Mouse (Mus musculus): Measurements from ENCODE around the gene Zfp592. TPM values are rescaled to one million over a fixed set of nuclear protein-coding genes. Genes with fewer than 3 reads are reported as not detected.
"Not testable (repeated sequence)": the region's sequence is repeated elsewhere in the genome, so short reads cannot be mapped to it uniquely, and the experiment has no call there.

Zfp592 gene
- polyA plus RNA-seq, 1 experiment from 2014 or later: 14.7 TPM

- WGBS: 67% methylated on average over 3 of the region's 3 CpGs
- ATAC-seq (replicated peaks; ENCODE audit: low FRiP score, low TSS enrichment, low read depth) (no peak), DNase-seq (ENCODE audit: low spot score) (no peak)
- no peaks in the 10 kb centered on the region for H3K27me3 ChIP-seq (replicated peaks; ENCODE audit: control insufficient read depth, insufficient read depth, low read length)
- H3K4me1 ChIP-seq (replicated peaks; ENCODE audit: control insufficient read depth, insufficient read depth, low read length): no peaks in the 10 kb centered on the region
- no peak overlapping the region for H3K4me3 ChIP-seq (ENCODE audit: low read depth, low read length)
- H3K27ac ChIP-seq (ENCODE audit: low read depth): no peak overlapping the region
- H3K9me3 ChIP-seq (ENCODE audit: control insufficient read depth, low read length): no peaks in the 10 kb centered on the region
- no peak overlapping the region for H3K4me2 ChIP-seq (ENCODE audit: low read length)
- H3K9ac ChIP-seq (ENCODE audit: low read length): no peak overlapping the region
- no peaks in the 10 kb centered on the region for H3K36me3 ChIP-seq (ENCODE audit: control insufficient read depth, insufficient read depth, low read length)
Measured at GRCm38 (mm10) chr7:80970913-80971312, 22.6 kb upstream of the Zfp592 start.

- no peaks in the 10 kb centered on the region for H3K4me1 ChIP-seq (replicated peaks; ENCODE audit: control insufficient read depth, insufficient read depth, low read length)
- no peaks in the 10 kb centered on the region for H3K36me3 ChIP-seq (ENCODE audit: control insufficient read depth, insufficient read depth, low read length)
- no peak for DNase-seq (ENCODE audit: low spot score)
- no peak overlapping the region for H3K27ac ChIP-seq (ENCODE audit: low read depth)
- ATAC-seq (replicated peaks; ENCODE audit: low FRiP score, low TSS enrichment, low read depth): no peak
- no peak overlapping the region for H3K4me3 ChIP-seq (ENCODE audit: low read depth, low read length)
- H3K4me2 ChIP-seq (ENCODE audit: low read length): no peak overlapping the region
- no peaks in the 10 kb centered on the region for H3K9me3 ChIP-seq (ENCODE audit: control insufficient read depth, low read length)
- H3K27me3 ChIP-seq (replicated peaks; ENCODE audit: control insufficient read depth, insufficient read depth, low read length): no peaks in the 10 kb centered on the region
- WGBS: 90% methylated on average over 2 of the region's 2 CpGs
- H3K9ac ChIP-seq (ENCODE audit: low read length): no peak overlapping the region
Measured at GRCm38 (mm10) chr7:80971419-80971818, 22.1 kb upstream of the Zfp592 start.

GRCm38 (mm10) chr7:80972082-80972481 lies 21.4 kb upstream of the Zfp592 start:
- 89% methylated on average over 5 of the region's 5 CpGs for WGBS
- H3K9me3 ChIP-seq (ENCODE audit: control insufficient read depth, low read length): no peaks in the 10 kb centered on the region
- ATAC-seq (replicated peaks; ENCODE audit: low FRiP score, low TSS enrichment, low read depth): no peak
- no peaks in the 10 kb centered on the region for H3K36me3 ChIP-seq (ENCODE audit: control insufficient read depth, insufficient read depth, low read length)
- no peak for DNase-seq (ENCODE audit: low spot score)
- H3K4me1 ChIP-seq (replicated peaks; ENCODE audit: control insufficient read depth, insufficient read depth, low read length): no peaks in the 10 kb centered on the region
- no peak overlapping the region for H3K27ac ChIP-seq (ENCODE audit: low read depth)
- H3K9ac ChIP-seq (ENCODE audit: low read length): no peak overlapping the region
- H3K4me3 ChIP-seq (ENCODE audit: low read depth, low read length): no peak overlapping the region
- no peaks in the 10 kb centered on the region for H3K27me3 ChIP-seq (replicated peaks; ENCODE audit: control insufficient read depth, insufficient read depth, low read length)
- no peak overlapping the region for H3K4me2 ChIP-seq (ENCODE audit: low read length)

- ATAC-seq (replicated peaks; ENCODE audit: low FRiP score, low TSS enrichment, low read depth); H3K36me3 ChIP-seq (ENCODE audit: control insufficient read depth, insufficient read depth, low read length): not testable (repeated sequence)
Measured at GRCm38 (mm10) chr7:80972920-80973637, 20.4 kb upstream of the Zfp592 start.

GRCm38 (mm10) chr7:80973638-80974015 lies 19.9 kb upstream of the Zfp592 start:
- H3K4me3 ChIP-seq (ENCODE audit: low read depth, low read length); H3K4me2 ChIP-seq (ENCODE audit: low read length); H3K9ac ChIP-seq (ENCODE audit: low read length); ATAC-seq (replicated peaks; ENCODE audit: low FRiP score, low TSS enrichment, low read depth); H3K4me1 ChIP-seq (replicated peaks; ENCODE audit: control insufficient read depth, insufficient read depth, low read length); H3K36me3 ChIP-seq (ENCODE audit: control insufficient read depth, insufficient read depth, low read length); H3K9me3 ChIP-seq (ENCODE audit: control insufficient read depth, low read length); H3K27ac ChIP-seq (ENCODE audit: low read depth); H3K27me3 ChIP-seq (replicated peaks; ENCODE audit: control insufficient read depth, insufficient read depth, low read length); DNase-seq (ENCODE audit: low spot score): not testable (repeated sequence)
- WGBS: 47% methylated on average over 3 of the region's 3 CpGs

More at GRCm38 (mm10) chr7:80972920-80973637, 20.4 kb upstream of the Zfp592 start:
- not testable (repeated sequence) for H3K27ac ChIP-seq (ENCODE audit: low read depth); H3K4me3 ChIP-seq (ENCODE audit: low read depth, low read length); H3K9ac ChIP-seq (ENCODE audit: low read length); DNase-seq (ENCODE audit: low spot score); H3K4me1 ChIP-seq (replicated peaks; ENCODE audit: control insufficient read depth, insufficient read depth, low read length); H3K9me3 ChIP-seq (ENCODE audit: control insufficient read depth, low read length); H3K4me2 ChIP-seq (ENCODE audit: low read length); H3K27me3 ChIP-seq (replicated peaks; ENCODE audit: control insufficient read depth, insufficient read depth, low read length)
- WGBS: 68% methylated on average over 4 of the region's 4 CpGs

- Histone ChIP-seq H3K4me1 (replicated peaks; ENCODE audit: control insufficient read depth, insufficient read depth, low read length) (no peaks in the 10 kb centered on the region), H3K9me3 (ENCODE audit: control insufficient read depth, low read length) (no peaks in the 10 kb centered on the region), H3K36me3 (ENCODE audit: control insufficient read depth, insufficient read depth, low read length) (no peaks in the 10 kb centered on the region), H3K9ac (ENCODE audit: low read length) (no peak overlapping the region), H3K4me3 (ENCODE audit: low read depth, low read length) (no peak overlapping the region), H3K4me2 (ENCODE audit: low read length) (no peak overlapping the region), H3K27me3 (replicated peaks; ENCODE audit: control insufficient read depth, insufficient read depth, low read length) (no peaks in the 10 kb centered on the region), H3K27ac (ENCODE audit: low read depth) (no peak overlapping the region)
- no peak for DNase-seq (ENCODE audit: low spot score)
- 91% methylated on average over 11 of the region's 11 CpGs for WGBS
- ATAC-seq (replicated peaks; ENCODE audit: low FRiP score, low TSS enrichment, low read depth): no peak
Measured at GRCm38 (mm10) chr7:80980566-80980965, 12.9 kb upstream of the Zfp592 start.

GRCm38 (mm10) chr7:80986458-80987187 lies 6.9 kb upstream of the Zfp592 start:
- ATAC-seq (replicated peaks; ENCODE audit: low FRiP score, low TSS enrichment, low read depth): no peak

GRCm38 (mm10) chr7:80987805-80988625 lies 5.5 kb upstream of the Zfp592 start:
- ATAC-seq (replicated peaks; ENCODE audit: low FRiP score, low TSS enrichment, low read depth): no peak
- 58% methylated on average over 4 of the region's 4 CpGs for WGBS
- no peaks in the 10 kb centered on the region for H3K9me3 ChIP-seq (ENCODE audit: control insufficient read depth, low read length)

More at GRCm38 (mm10) chr7:80986458-80987187, 6.9 kb upstream of the Zfp592 start:
- DNase-seq (ENCODE audit: low spot score): no peak
- 27% methylated on average over 6 of the region's 6 CpGs for WGBS
- no peak overlapping the region for H3K4me2 ChIP-seq (ENCODE audit: low read length)
- no peak overlapping the region for H3K4me3 ChIP-seq (ENCODE audit: low read depth, low read length)
- H3K27me3 ChIP-seq (replicated peaks; ENCODE audit: control insufficient read depth, insufficient read depth, low read length): no peaks in the 10 kb centered on the region
- H3K4me1 ChIP-seq (replicated peaks; ENCODE audit: control insufficient read depth, insufficient read depth, low read length): peaks cover 8% of the 10 kb centered on the region; the same call in 1 of the 2 replicates
- H3K36me3 ChIP-seq (ENCODE audit: control insufficient read depth, insufficient read depth, low read length): no peaks in the 10 kb centered on the region
- H3K9me3 ChIP-seq (ENCODE audit: control insufficient read depth, low read length): no peaks in the 10 kb centered on the region
- 0 out of 2 replicates have a peak overlapping the region, but pooled peaks have one; percentile 14 for H3K27ac ChIP-seq (ENCODE audit: low read depth)
- no peak overlapping the region for H3K9ac ChIP-seq (ENCODE audit: low read length)

More at GRCm38 (mm10) chr7:80987805-80988625, 5.5 kb upstream of the Zfp592 start:
- Histone ChIP-seq H3K36me3 (ENCODE audit: control insufficient read depth, insufficient read depth, low read length) (no peaks in the 10 kb centered on the region), H3K27me3 (replicated peaks; ENCODE audit: control insufficient read depth, insufficient read depth, low read length) (no peaks in the 10 kb centered on the region), H3K27ac (ENCODE audit: low read depth) (no peak overlapping the region), H3K4me3 (ENCODE audit: low read depth, low read length) (no peak overlapping the region), H3K9ac (ENCODE audit: low read length) (no peak overlapping the region), H3K4me1 (replicated peaks; ENCODE audit: control insufficient read depth, insufficient read depth, low read length) (peaks cover 13% of the 10 kb centered on the region; the same call in 1 of the 2 replicates), H3K4me2 (ENCODE audit: low read length) (no peak overlapping the region)
- no peak for DNase-seq (ENCODE audit: low spot score)
